Mouse (Mus musculus) midbrain, embryonic 10.5 days (tissue): ENCODE measurements around the gene Pla2g4c. TPM values are rescaled to one million over a fixed set of nuclear protein-coding genes. Genes with fewer than 3 reads are reported as not detected.

Experiments used
- DNase-seq: peaks from one replicate; pipeline ENCODE4 v3.0.0-alpha.2; 2017; ENCODE audit warnings: low spot score
- H3K27ac ChIP-seq: fragments of 300-500 bp; sonication (generic); replicated peaks from 2 replicates; pipeline ENCODE4 v1.5.1; 2016; ENCODE audit warnings: mild to moderate bottlenecking
- H3K27me3 ChIP-seq: fragments of 300-500 bp; sonication (generic); 2 replicates; pipeline ENCODE4 v1.6.1; 2016; ENCODE audit warnings: low read depth, mild to moderate bottlenecking; ENCODE audit not compliant: poor library complexity, severe bottlenecking
- H3K36me3 ChIP-seq: fragments of 300-500 bp; sonication (generic); 2 replicates; pipeline ENCODE4 v1.6.1; 2016; ENCODE audit warnings: mild to moderate bottlenecking, moderate library complexity
- H3K4me1 ChIP-seq: fragments of 300-500 bp; sonication (generic); 2 replicates; pipeline ENCODE4 v1.6.1; 2016
- H3K4me3 ChIP-seq: fragments of 300-500 bp; sonication (generic); 2 replicates; pipeline ENCODE4 v1.5.1; 2016; ENCODE audit warnings: mild to moderate bottlenecking, moderate library complexity
- H3K9me3 ChIP-seq: fragments of 300-500 bp; sonication (generic); replicated peaks from 2 replicates; pipeline ENCODE4 v1.6.1; 2016; ENCODE audit warnings: mild to moderate bottlenecking
- WGBS: fragments of 180-500 bp; shearing (Covaris S2); methylation state at CpG from one replicate; pipeline ENCODE4 v1.1.7; 2016; 5-methylcytosine and 5-hydroxymethylcytosine counted together
- polyA plus RNA-seq: library from polyadenylated mRNA; unstranded; fragments of >200 nt; fragmentation: Nextera tagmentation; extraction: Ambion mirVana; gene quantifications from 2 replicates; pipeline ENCODE4 v1.2.1, GENCODE M21; 2016

Gene Pla2g4c
- polyA plus RNA-seq, 1 experiment from 2014 or later = 1.8 TPM

GRCm38 (mm10) chr7:13301643-13302042, 22.8 kb upstream of the Pla2g4c start:
- no peaks in the 10 kb centered on the region for H3K9me3 ChIP-seq
- H3K4me3 ChIP-seq = no peak overlapping the region
- DNase-seq = no peak
- no peak overlapping the region for H3K27ac ChIP-seq
- H3K27me3 ChIP-seq = no peaks in the 10 kb centered on the region
- peaks cover 100% of the 10 kb centered on the region for H3K36me3 ChIP-seq
- 95% methylated on average over 1 of the region's 1 CpGs for whole genome bisulfite sequencing
- H3K4me1 ChIP-seq = no peaks in the 10 kb centered on the region

- Histone ChIP-seq H3K36me3 (peaks cover 100% of the 10 kb centered on the region), H3K4me1 (no peaks in the 10 kb centered on the region), H3K27ac (no peak overlapping the region), H3K4me3 (no peak overlapping the region), H3K9me3 (no peaks in the 10 kb centered on the region), H3K27me3 (no peaks in the 10 kb centered on the region)
- 86% methylated on average over 2 of the region's 2 CpGs for WGBS
- no peak for DNase-seq
These were observed 21.7 kb upstream of the Pla2g4c start for GRCm38 (mm10) chr7:13302780-13303179.

- peaks cover 100% of the 10 kb centered on the region for H3K36me3 ChIP-seq
- no peak overlapping the region for H3K4me3 ChIP-seq
- H3K27ac ChIP-seq = no peak overlapping the region
These were observed 21.1 kb upstream of the Pla2g4c start for GRCm38 (mm10) chr7:13303372-13303771.

DNA sequence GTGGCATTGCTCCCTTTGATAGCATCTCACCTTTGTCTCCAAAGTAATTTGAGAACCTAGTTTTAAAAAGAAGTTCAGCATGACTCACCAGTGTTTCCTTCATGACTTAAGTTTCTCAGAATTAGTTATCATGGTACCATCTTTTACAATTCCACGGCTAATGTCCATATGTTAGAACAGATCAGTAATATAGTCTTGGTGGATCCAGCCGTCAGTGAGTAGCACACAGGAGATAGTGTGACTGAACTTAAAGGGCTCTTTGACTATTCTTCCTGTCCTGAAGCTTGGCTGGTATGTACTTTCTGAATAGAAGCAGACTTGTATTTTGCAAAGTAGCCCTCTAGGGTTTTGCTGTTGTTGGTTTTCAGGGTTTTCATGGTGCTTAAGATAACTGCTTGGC, 15.0 kb upstream of the Pla2g4c start:
- no peak for DNase-seq
- Histone ChIP-seq H3K36me3 (peaks cover 99% of the 10 kb centered on the region), H3K9me3 (no peaks in the 10 kb centered on the region), H3K4me1 (no peaks in the 10 kb centered on the region), H3K27ac (no peak overlapping the region), H3K4me3 (no peak overlapping the region), H3K27me3 (no peaks in the 10 kb centered on the region)
- WGBS = 94% methylated on average over 2 of the region's 2 CpGs

More at GRCm38 (mm10) chr7:13303372-13303771, 21.1 kb upstream of the Pla2g4c start:
- no peak for DNase-seq
- Histone ChIP-seq H3K27me3 (no peaks in the 10 kb centered on the region), H3K9me3 (no peaks in the 10 kb centered on the region), H3K4me1 (no peaks in the 10 kb centered on the region)

DNA sequence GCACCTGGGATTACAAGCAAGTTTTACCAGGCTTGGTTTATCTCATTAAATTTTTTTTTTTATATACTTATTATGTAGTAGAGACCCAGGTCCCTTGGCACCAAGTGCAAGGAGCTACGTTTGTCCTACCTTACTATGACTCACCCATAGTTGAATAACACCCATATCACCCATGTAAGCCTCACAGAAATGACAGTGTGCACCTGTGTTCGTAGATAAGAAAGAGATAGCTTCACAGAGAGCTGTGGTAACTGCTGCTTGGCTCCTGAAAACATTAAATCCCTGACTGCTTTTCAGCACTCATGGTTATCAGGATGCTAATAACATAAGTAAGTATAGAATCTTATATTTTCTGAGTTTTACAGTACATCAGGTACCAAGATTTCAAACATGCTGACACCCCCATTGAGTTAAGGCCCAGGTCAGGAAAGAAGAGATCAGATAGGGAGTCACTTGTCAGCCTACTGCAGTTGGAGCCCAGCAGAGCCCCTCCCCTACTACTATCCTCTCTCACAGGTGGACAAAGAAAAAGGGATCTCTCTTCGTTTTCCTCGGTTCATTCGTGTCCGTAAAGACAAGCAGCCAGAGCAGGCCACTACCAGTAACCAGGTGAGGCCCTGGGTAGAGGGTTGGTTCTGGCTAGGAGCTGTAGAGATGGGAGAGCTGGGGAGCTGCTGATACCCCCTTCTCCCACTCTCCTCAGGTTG, 13.8 kb upstream of the Pla2g4c start:
- no peaks in the 10 kb centered on the region for H3K27me3 ChIP-seq
- no peaks in the 10 kb centered on the region for H3K4me1 ChIP-seq
- DNase-seq = no peak
- 90% methylated on average over 6 of the region's 6 CpGs for whole genome bisulfite sequencing
- no peaks in the 10 kb centered on the region for H3K9me3 ChIP-seq
- no peak overlapping the region for H3K27ac ChIP-seq
- no peak overlapping the region for H3K4me3 ChIP-seq
- peaks cover 91% of the 10 kb centered on the region for H3K36me3 ChIP-seq

DNA sequence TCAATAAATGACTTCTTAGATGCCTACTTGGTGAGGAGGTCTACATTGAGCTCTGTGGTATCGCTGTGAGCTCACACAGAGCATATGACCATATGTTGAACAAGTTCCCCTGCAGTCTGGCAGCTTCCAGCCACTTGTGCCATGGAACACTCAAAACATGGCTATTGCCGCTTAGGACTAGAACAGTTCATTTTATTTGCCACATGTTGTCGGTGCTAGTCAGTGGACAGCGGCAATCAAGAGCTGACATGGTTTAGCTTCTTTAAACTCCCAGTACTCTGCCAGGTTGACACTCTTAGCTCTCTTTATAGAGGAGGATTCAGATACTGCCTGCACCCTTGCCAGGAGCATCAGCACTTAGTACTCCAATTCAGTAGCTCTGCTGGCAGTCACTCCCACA, 13.1 kb upstream of the Pla2g4c start:
- H3K4me3 ChIP-seq = no peak overlapping the region
- peaks cover 86% of the 10 kb centered on the region for H3K36me3 ChIP-seq
- no peaks in the 10 kb centered on the region for H3K4me1 ChIP-seq
- no peaks in the 10 kb centered on the region for H3K9me3 ChIP-seq
- H3K27me3 ChIP-seq = no peaks in the 10 kb centered on the region
- 93% methylated on average over 4 of the region's 4 CpGs for WGBS
- no peak overlapping the region for H3K27ac ChIP-seq
- DNase-seq = no peak

- WGBS = 91% methylated on average over 5 of the region's 5 CpGs
- no peak for DNase-seq
- no peaks in the 10 kb centered on the region for H3K27me3 ChIP-seq
- H3K36me3 ChIP-seq = peaks cover 59% of the 10 kb centered on the region
- H3K4me3 ChIP-seq = no peak overlapping the region
- no peaks in the 10 kb centered on the region for H3K4me1 ChIP-seq
- H3K9me3 ChIP-seq = no peaks in the 10 kb centered on the region
- no peak overlapping the region for H3K27ac ChIP-seq
These were observed 10.3 kb upstream of the Pla2g4c start for GRCm38 (mm10) chr7:13314095-13314597.

DNA sequence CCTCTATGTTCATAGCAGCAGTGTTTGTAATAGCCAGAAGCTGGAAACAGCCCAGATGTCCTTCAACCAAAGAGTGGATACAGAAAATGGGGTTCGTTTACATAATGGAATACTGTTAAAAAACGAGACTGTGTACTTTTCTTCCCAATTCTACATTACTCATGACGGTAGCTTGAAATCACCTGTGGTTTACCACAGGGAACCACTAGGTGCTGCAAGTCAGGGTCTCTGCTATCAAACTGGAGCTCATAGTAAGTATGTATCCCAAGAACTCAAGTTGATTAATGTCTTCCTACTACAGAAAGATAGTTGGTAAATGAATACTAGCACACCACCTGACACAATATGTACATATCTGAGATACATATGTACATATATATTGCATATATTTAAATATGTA, 3.0 kb upstream of the Pla2g4c start:
- H3K9me3 ChIP-seq = no peaks in the 10 kb centered on the region
- 88% methylated on average over 3 of the region's 3 CpGs for WGBS

GRCm38 (mm10) chr7:13330575-13330974, 6.1 kb downstream of the Pla2g4c start:
- H3K9me3 ChIP-seq = no peaks in the 10 kb centered on the region
- 94% methylated on average over 2 of the region's 2 CpGs for WGBS
- H3K27ac ChIP-seq = no peak overlapping the region
- H3K4me3 ChIP-seq = no peak overlapping the region
- peaks cover 50% of the 10 kb centered on the region for H3K36me3 ChIP-seq
- no peaks in the 10 kb centered on the region for H3K4me1 ChIP-seq
- H3K27me3 ChIP-seq = no peaks in the 10 kb centered on the region
- no peak for DNase-seq

More for the DNA sequence above, 3.0 kb upstream of the Pla2g4c start:
- peaks cover 24% of the 10 kb centered on the region for H3K36me3 ChIP-seq
- no peaks in the 10 kb centered on the region for H3K4me1 ChIP-seq
- no peak overlapping the region for H3K4me3 ChIP-seq
- no peak for DNase-seq
- no peaks in the 10 kb centered on the region for H3K27me3 ChIP-seq
- no peak overlapping the region for H3K27ac ChIP-seq

DNA sequence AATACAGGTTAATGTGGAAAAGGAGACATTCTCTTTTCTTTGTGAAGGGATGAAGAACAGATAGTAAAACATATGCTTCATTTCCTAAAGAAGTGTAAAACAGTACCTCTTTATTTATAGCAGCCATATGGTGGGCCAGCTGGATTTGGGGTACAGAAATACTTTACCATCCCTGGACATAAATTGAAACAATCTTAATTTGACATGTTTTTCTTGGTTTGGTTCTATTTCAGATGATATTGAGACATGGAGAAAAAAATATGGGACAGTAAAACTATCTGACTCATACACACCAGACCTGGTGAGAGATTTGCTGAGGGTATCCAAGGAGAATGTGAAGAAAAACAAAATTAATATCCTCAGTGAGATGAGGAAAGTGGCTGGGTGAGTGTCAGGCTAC, 31.5 kb downstream of the Pla2g4c start:
- peaks cover 33% of the 10 kb centered on the region for H3K9me3 ChIP-seq
- H3K4me3 ChIP-seq = no peak overlapping the region
- H3K27me3 ChIP-seq = no peaks in the 10 kb centered on the region
- no peak for DNase-seq
- H3K27ac ChIP-seq = no peak overlapping the region
- no peaks in the 10 kb centered on the region for H3K4me1 ChIP-seq
- peaks cover 78% of the 10 kb centered on the region for H3K36me3 ChIP-seq

DNA sequence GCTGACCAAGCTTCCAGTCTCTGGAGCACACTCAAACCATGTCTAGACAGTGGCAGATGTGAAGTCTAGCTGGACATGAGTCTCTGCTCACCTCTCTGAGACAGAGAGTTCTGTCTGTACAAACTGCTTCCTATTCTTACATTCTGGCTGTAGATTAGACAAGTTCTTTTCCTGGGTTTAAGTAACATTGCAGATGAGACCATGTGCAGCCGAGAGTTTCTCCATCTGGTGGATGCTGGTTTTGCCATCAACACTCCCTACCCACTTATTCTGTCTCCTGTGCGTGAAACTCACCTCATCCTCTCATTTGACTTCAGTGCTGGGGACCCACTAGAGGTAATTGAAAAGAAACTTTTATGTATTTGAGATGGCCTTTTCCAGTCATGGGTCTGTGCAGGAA, 56.1 kb downstream of the Pla2g4c start:
- H3K27me3 ChIP-seq = no peaks in the 10 kb centered on the region
- WGBS = 85% methylated on average over 2 of the region's 2 CpGs

GRCm38 (mm10) chr7:13397832-13398231, 73.4 kb downstream of the Pla2g4c start, which contains the start of gene Cabp5:
Gene Cabp5 (plus strand): TSS chr7:13398132.
- H3K4me1 ChIP-seq = no peaks in the 10 kb centered on the region
- no peaks in the 10 kb centered on the region for H3K27me3 ChIP-seq
- H3K27ac ChIP-seq = no peak within 1 kb of the TSS
- no peak within 1 kb of the TSS for H3K4me3 ChIP-seq
- 86% methylated on average over 1 of the region's 1 CpGs for WGBS
- peaks cover 27% of the 10 kb centered on the region for H3K9me3 ChIP-seq
- DNase-seq = no peak
- no peaks in the 10 kb centered on the region for H3K36me3 ChIP-seq

More for the DNA sequence above, 56.1 kb downstream of the Pla2g4c start:
- no peaks in the 10 kb centered on the region for H3K4me1 ChIP-seq
- H3K27ac ChIP-seq = no peak overlapping the region
- no peaks in the 10 kb centered on the region for H3K36me3 ChIP-seq
- H3K4me3 ChIP-seq = no peak overlapping the region
- no peak for DNase-seq
- H3K9me3 ChIP-seq = no peaks in the 10 kb centered on the region
